Comparison of ENCODE assay signal across 7 mouse cellular contexts in genomic region chrX:140599561-140600409, GRCm38 (mm10). TPM values are rescaled to one million over a fixed set of nuclear protein-coding genes. Genes with fewer than 3 reads are reported as not detected.
DNase-seq lines count a peak whose midpoint lies in the region; ATAC-seq and TF ChIP-seq lines count a peak whose summit lies in the region.

No protein-coding gene starts in this region.

- no peak for TF ChIP-seq POLR2A in spleen, adult 2 months (IDR thresholded peaks at IDR 0.05; ENCODE audit: low read depth, low read length)

- no peaks in the 10 kb centered on the region for H3K4me1 ChIP-seq in embryonic facial prominence, embryonic 12.5 days
- peaks cover 3% of the 10 kb centered on the region; the same call in 1 of the 2 replicates for H3K4me1 ChIP-seq in hindbrain, embryonic 14.5 days (replicated peaks; ENCODE audit: control insufficient read depth, insufficient read depth, low read length)
- no peaks in the 10 kb centered on the region for H3K4me1 ChIP-seq in lung, embryonic 14.5 days (ENCODE audit: insufficient read depth)
- H3K4me1 ChIP-seq in spleen, adult 2 months (ENCODE audit: control insufficient read depth, insufficient read depth, insufficient read length) = no peaks in the 10 kb centered on the region; the same call in 1 of the 2 replicates

- DNase-seq in thymus, adult 18-20 months = peak; percentile 3 to 5
- DNase-seq in thymus, postnatal 0 days (ENCODE audit: low spot score) = no peak
- DNase-seq in hindbrain, embryonic 14.5 days (ENCODE audit: low spot score) = no peak
- no peak for DNase-seq in lung, embryonic 14.5 days
- DNase-seq in spleen, adult 2 months (ENCODE audit: low read depth in 1 of 2, low spot score in 2 of 2) = peak in 1 of 2 experiments; percentile 26
- no peak for DNase-seq in layer of hippocampus, postnatal 14 days (ENCODE audit: low spot score in 2 of 2)

- no peak overlapping the region for H3K27ac ChIP-seq in embryonic facial prominence, embryonic 12.5 days
- H3K27ac ChIP-seq in hindbrain, embryonic 14.5 days = no peak overlapping the region
- no peak overlapping the region for H3K27ac ChIP-seq in lung, embryonic 14.5 days (ENCODE audit: low read depth)
- H3K27ac ChIP-seq in spleen, adult 2 months (ENCODE audit: insufficient read depth, low read length) = no peak overlapping the region

- peaks cover 49% of the 10 kb centered on the region for H3K27me3 ChIP-seq in embryonic facial prominence, embryonic 12.5 days
- peaks cover 61% of the 10 kb centered on the region for H3K27me3 ChIP-seq in hindbrain, embryonic 14.5 days (ENCODE audit: control insufficient read depth, insufficient read depth, low read length)
- peaks cover 19% of the 10 kb centered on the region; the same call in 1 of the 2 replicates for H3K27me3 ChIP-seq in lung, embryonic 14.5 days (ENCODE audit: insufficient read depth, low read length)
- H3K27me3 ChIP-seq in spleen, adult 2 months (ENCODE audit: control insufficient read depth, insufficient read depth, low read length) = peaks cover 3% of the 10 kb centered on the region; the same call in 1 of the 2 replicates

- no peak overlapping the region for H3K9ac ChIP-seq in embryonic facial prominence, embryonic 12.5 days
- H3K9ac ChIP-seq in hindbrain, embryonic 14.5 days = no peak overlapping the region
- H3K9ac ChIP-seq in lung, embryonic 14.5 days = no peak overlapping the region

- no peak for ATAC-seq in embryonic facial prominence, embryonic 12.5 days (ENCODE audit: insufficient number of reproducible peaks, insufficient read depth, low FRiP score, low TSS enrichment)
- ATAC-seq in hindbrain, embryonic 14.5 days (ENCODE audit: low FRiP score) = peak; percentile 40; the same call in 1 of the 2 replicates
- 0 out of 2 replicates have a peak, but pooled peaks have one; percentile 5 for ATAC-seq in lung, embryonic 14.5 days (ENCODE audit: insufficient read depth)

- no peaks in the 10 kb centered on the region for H3K9me3 ChIP-seq in embryonic facial prominence, embryonic 12.5 days
- H3K9me3 ChIP-seq in hindbrain, embryonic 14.5 days (ENCODE audit: control insufficient read depth, low read length) = no peaks in the 10 kb centered on the region
- H3K9me3 ChIP-seq in lung, embryonic 14.5 days (ENCODE audit: low read depth, low read length) = no peaks in the 10 kb centered on the region

- peak overlapping the region; percentile 75 for H3K4me2 ChIP-seq in embryonic facial prominence, embryonic 12.5 days (replicated peaks)
- peak overlapping the region; percentile 76 for H3K4me2 ChIP-seq in hindbrain, embryonic 14.5 days (replicated peaks)
- peak overlapping the region; percentile 64 for H3K4me2 ChIP-seq in lung, embryonic 14.5 days

- 33% methylated on average over 72 of the region's 78 CpGs for WGBS in embryonic facial prominence, embryonic 12.5 days
- 18% methylated on average over 48 of the region's 78 CpGs for WGBS in hindbrain, embryonic 14.5 days
- WGBS in lung, embryonic 14.5 days = 14% methylated on average over 57 of the region's 78 CpGs
- WGBS in spleen, adult 2 months = 31% methylated on average over 70 of the region's 78 CpGs

- peak overlapping the region; percentile 49 for H3K4me3 ChIP-seq in embryonic facial prominence, embryonic 12.5 days
- peak overlapping the region; percentile 51 for H3K4me3 ChIP-seq in hindbrain, embryonic 14.5 days (replicated peaks; ENCODE audit: low read length)
- H3K4me3 ChIP-seq in lung, embryonic 14.5 days (ENCODE audit: low read depth, low read length) = peak overlapping the region; percentile 46
- H3K4me3 ChIP-seq in spleen, adult 2 months (ENCODE audit: extremely low read depth, insufficient read depth, insufficient read length) = peak overlapping the region; percentile 54

- no peaks in the 10 kb centered on the region for H3K36me3 ChIP-seq in embryonic facial prominence, embryonic 12.5 days
- H3K36me3 ChIP-seq in hindbrain, embryonic 14.5 days (replicated peaks; ENCODE audit: control insufficient read depth, insufficient read depth) = no peaks in the 10 kb centered on the region
- no peaks in the 10 kb centered on the region for H3K36me3 ChIP-seq in lung, embryonic 14.5 days (ENCODE audit: insufficient read depth)
- H3K36me3 ChIP-seq in spleen, adult 2 months (ENCODE audit: control insufficient read depth, insufficient read depth, low read length) = no peaks in the 10 kb centered on the region

- no peak for TF ChIP-seq CTCF in lung, embryonic 14.5 days (IDR thresholded peaks at IDR 0.05; ENCODE audit: low read depth)
- no peak for TF ChIP-seq CTCF in spleen, adult 2 months (IDR thresholded peaks at IDR 0.05; ENCODE audit: extremely low read depth, insufficient read depth, insufficient read length, insufficient replicate concordance)

RNA-seq across cellular contexts. Expression of gene Tsc22d3, which starts 0.7 kb away (rescaled TPM):
- polyA plus RNA-seq in thymus, postnatal 0 days (2015; fragmentation: Nextera tagmentation; extraction: Ambion mirVana) = 74.0 and 84.3 TPM in 2 replicates
- polyA plus RNA-seq in embryonic facial prominence, embryonic 12.5 days (2016; fragmentation: Nextera tagmentation; extraction: Ambion mirVana) = 108 and 113 TPM in 2 replicates
- 119 and 131 TPM in 2 replicates for polyA plus RNA-seq in hindbrain, embryonic 14.5 days (2014; fragmentation: Nextera tagmentation; extraction: Ambion mirVana)
- polyA plus RNA-seq in lung, embryonic 14.5 days (2014; fragmentation: Nextera tagmentation; extraction: Ambion mirVana) = 82.8 and 92.0 TPM in 2 replicates
- polyA plus RNA-seq in spleen, adult 2 months (2012; rRNA removed) = 173 and 218 TPM in 2 replicates
- 100 to 1,000 TPM; 126 to 133 TPM for total RNA-seq in layer of hippocampus, postnatal 14 days (2021)

Comparison
In these comparisons a context has a peak if more than half of its experiments do, and no peak if none do; other contexts are left out.
1. DNase-seq: peak in thymus, adult 18-20 months (2 of 2); none in thymus, postnatal 0 days (single experiment), hindbrain, embryonic 14.5 days (single experiment), lung, embryonic 14.5 days (single experiment) and layer of hippocampus, postnatal 14 days (0 of 2).
2. Peak in every context shown above with its lines, with median percentiles within 50 percentile points of each other: H3K4me2 ChIP-seq and H3K4me3 ChIP-seq.